Mouse (Mus musculus) erythroblast, embryonic 14.5 days (primary cell): ENCODE data around the gene Crtc3.

Source experiments
- GATA1 ChIP-seq: IDR thresholded peaks from 2 replicates; pipeline ENCODE4 v1.6.1; 2012; ENCODE audit warnings: low read length, inconsistent platforms, mixed read lengths
- TAL1 ChIP-seq: IDR thresholded peaks from 3 replicates; pipeline ENCODE4 v1.6.1; 2012; ENCODE audit warnings: low read length, inconsistent platforms, mixed read lengths

DNA sequence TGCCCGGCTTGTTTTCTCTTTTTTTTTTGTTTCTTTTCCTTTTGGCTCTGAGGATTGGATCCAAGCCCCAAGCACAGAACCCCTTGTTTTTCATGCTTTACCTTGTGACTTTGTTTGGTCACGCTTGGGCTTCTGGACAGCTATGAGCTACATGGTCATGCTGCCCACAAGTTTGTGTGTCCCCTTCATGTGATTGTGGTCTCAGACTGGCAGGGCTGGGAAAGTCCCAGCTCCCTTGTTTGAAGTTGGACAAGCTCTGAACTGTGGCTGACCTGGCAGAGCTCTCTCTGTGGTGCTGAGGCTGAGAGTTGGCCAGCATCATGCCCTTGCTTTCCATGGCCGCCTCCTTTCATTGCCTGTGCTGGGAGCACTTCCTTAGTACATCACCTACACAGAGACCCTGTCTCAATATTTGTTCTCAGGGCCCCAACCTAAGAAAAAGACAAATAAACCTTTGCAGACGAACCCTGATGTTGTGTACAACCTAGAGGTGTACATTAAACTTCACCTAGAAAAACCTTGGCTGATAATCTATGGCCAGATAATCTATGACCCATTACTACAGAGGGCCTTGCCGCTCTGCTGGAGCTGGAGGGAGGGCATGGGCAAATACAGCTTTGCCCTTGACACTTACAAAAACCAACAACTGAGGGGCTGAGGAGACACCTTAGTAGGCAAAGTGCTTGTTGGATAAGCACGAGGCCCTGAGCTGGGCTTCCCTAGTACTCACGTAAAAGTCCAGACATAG is 140.0 kb downstream of the Crtc3 start:
- TF ChIP-seq GATA1 (no peak), TAL1 (no peak)
